Mouse (Mus musculus): ENCODE data around the gene Prpsap1. TPM values are rescaled to one million over a fixed set of nuclear protein-coding genes. Genes with fewer than 3 reads are reported as not detected.

Prpsap1 gene
- 89.5 and 97.7 TPM in 2 replicates for polyA plus RNA-seq (2015; fragmentation: Nextera tagmentation; extraction: Ambion mirVana)

- Histone ChIP-seq H3K36me3 (ENCODE audit: insufficient read depth, low read length) (no peaks in the 10 kb centered on the region), H3K27ac (ENCODE audit: low read length) (peak within 1 kb of the TSS; percentile 72), H3K4me1 (ENCODE audit: insufficient read depth, low read depth, low read length) (peaks cover 2% of the 10 kb centered on the region; the same call in 1 of the 2 replicates), H3K4me3 (ENCODE audit: low read depth, low read length) (no peak within 1 kb of the TSS), H3K9ac (replicated peaks; ENCODE audit: low read depth) (no peak within 1 kb of the TSS), H3K9me3 (ENCODE audit: low read length) (no peaks in the 10 kb centered on the region), H3K27me3 (replicated peaks; ENCODE audit: insufficient read depth, low read length) (no peaks in the 10 kb centered on the region), H3K4me2 (replicated peaks; ENCODE audit: low read depth, low read length) (no peak within 1 kb of the TSS)
- DNase-seq (ENCODE audit: low spot score) (peak; percentile 91), ATAC-seq (peak; percentile 25)
- TF ChIP-seq EP300 (IDR thresholded peaks at IDR 0.05) (no peak), CTCF (IDR thresholded peaks at IDR 0.05) (peak; percentile 85)
- WGBS: 28% methylated on average over 4 of the region's 4 CpGs
These were observed at the start of gene Prpsap1 for GRCm38 (mm10) chr11:116493795-116494252. Gene Prpsap1 (minus strand): TSS chr11:116494202.

GRCm38 (mm10) chr11:116543110-116543509 is 49.1 kb upstream of the Prpsap1 start:
- Histone ChIP-seq H3K4me2 (replicated peaks; ENCODE audit: low read depth, low read length) (no peak overlapping the region), H3K4me3 (ENCODE audit: low read depth, low read length) (no peak overlapping the region), H3K27ac (ENCODE audit: low read length) (no peak overlapping the region), H3K36me3 (ENCODE audit: insufficient read depth, low read length) (peaks cover 59% of the 10 kb centered on the region), H3K4me1 (ENCODE audit: insufficient read depth, low read depth, low read length) (no peaks in the 10 kb centered on the region), H3K9ac (replicated peaks; ENCODE audit: low read depth) (no peak overlapping the region), H3K27me3 (replicated peaks; ENCODE audit: insufficient read depth, low read length) (no peaks in the 10 kb centered on the region), H3K9me3 (ENCODE audit: low read length) (no peaks in the 10 kb centered on the region)
- TF ChIP-seq EP300 (IDR thresholded peaks at IDR 0.05) (no peak), CTCF (IDR thresholded peaks at IDR 0.05) (peak; percentile 90)
- peak; percentile 27; the same call in 1 of the 2 replicates for ATAC-seq
- WGBS: 84% methylated on average over 4 of the region's 4 CpGs
- peak; percentile 48 for DNase-seq (ENCODE audit: low spot score)

- TF ChIP-seq EP300 (IDR thresholded peaks at IDR 0.05): no peak
- TF ChIP-seq CTCF (IDR thresholded peaks at IDR 0.05): no peak
- 92% methylated on average over 11 of the region's 11 CpGs for WGBS
- H3K27ac ChIP-seq (ENCODE audit: low read length): no peak overlapping the region
- no peaks in the 10 kb centered on the region for H3K27me3 ChIP-seq (replicated peaks; ENCODE audit: insufficient read depth, low read length)
- H3K9ac ChIP-seq (replicated peaks; ENCODE audit: low read depth): no peak overlapping the region
- no peak overlapping the region for H3K4me2 ChIP-seq (replicated peaks; ENCODE audit: low read depth, low read length)
- ATAC-seq: no peak
- no peaks in the 10 kb centered on the region for H3K4me1 ChIP-seq (ENCODE audit: insufficient read depth, low read depth, low read length)
- no peak for DNase-seq (ENCODE audit: low spot score)
- H3K36me3 ChIP-seq (ENCODE audit: insufficient read depth, low read length): peaks cover 59% of the 10 kb centered on the region
- no peaks in the 10 kb centered on the region for H3K9me3 ChIP-seq (ENCODE audit: low read length)
- H3K4me3 ChIP-seq (ENCODE audit: low read depth, low read length): no peak overlapping the region
These were observed 47.2 kb upstream of the Prpsap1 start for GRCm38 (mm10) chr11:116541183-116541582.

- peaks cover 40% of the 10 kb centered on the region for H3K36me3 ChIP-seq (ENCODE audit: insufficient read depth, low read length)
- H3K4me1 ChIP-seq (ENCODE audit: insufficient read depth, low read depth, low read length): no peaks in the 10 kb centered on the region
These were observed 44.2 kb upstream of the Prpsap1 start for GRCm38 (mm10) chr11:116538142-116538735.

GRCm38 (mm10) chr11:116537388-116537787 is 43.4 kb upstream of the Prpsap1 start:
- WGBS: 65% methylated on average over 5 of the region's 5 CpGs
- DNase-seq (ENCODE audit: low spot score): no peak
- Histone ChIP-seq H3K4me1 (ENCODE audit: insufficient read depth, low read depth, low read length) (no peaks in the 10 kb centered on the region; the same call in 1 of the 2 replicates), H3K36me3 (ENCODE audit: insufficient read depth, low read length) (peaks cover 35% of the 10 kb centered on the region), H3K9me3 (ENCODE audit: low read length) (no peaks in the 10 kb centered on the region), H3K4me2 (replicated peaks; ENCODE audit: low read depth, low read length) (no peak overlapping the region), H3K9ac (replicated peaks; ENCODE audit: low read depth) (no peak overlapping the region), H3K4me3 (ENCODE audit: low read depth, low read length) (no peak overlapping the region), H3K27me3 (replicated peaks; ENCODE audit: insufficient read depth, low read length) (no peaks in the 10 kb centered on the region), H3K27ac (ENCODE audit: low read length) (no peak overlapping the region)
- TF ChIP-seq CTCF (IDR thresholded peaks at IDR 0.05) (no peak), EP300 (IDR thresholded peaks at IDR 0.05) (no peak)
- ATAC-seq: no peak

More at GRCm38 (mm10) chr11:116538142-116538735, 44.2 kb upstream of the Prpsap1 start:
- Histone ChIP-seq H3K4me2 (replicated peaks; ENCODE audit: low read depth, low read length) (no peak overlapping the region), H3K4me3 (ENCODE audit: low read depth, low read length) (no peak overlapping the region), H3K27ac (ENCODE audit: low read length) (no peak overlapping the region), H3K9me3 (ENCODE audit: low read length) (no peaks in the 10 kb centered on the region), H3K27me3 (replicated peaks; ENCODE audit: insufficient read depth, low read length) (no peaks in the 10 kb centered on the region), H3K9ac (replicated peaks; ENCODE audit: low read depth) (no peak overlapping the region)
- no peak for TF ChIP-seq CTCF (IDR thresholded peaks at IDR 0.05)
- TF ChIP-seq EP300 (IDR thresholded peaks at IDR 0.05): no peak
- 88% methylated on average over 12 of the region's 12 CpGs for WGBS
- ATAC-seq: no peak
- DNase-seq (ENCODE audit: low spot score): no peak

- no peak overlapping the region for H3K9ac ChIP-seq (replicated peaks; ENCODE audit: low read depth)
- ATAC-seq (no peak), DNase-seq (ENCODE audit: low spot score) (no peak)
- no peaks in the 10 kb centered on the region; the same call in 1 of the 2 replicates for H3K4me1 ChIP-seq (ENCODE audit: insufficient read depth, low read depth, low read length)
- no peak overlapping the region for H3K27ac ChIP-seq (ENCODE audit: low read length)
- H3K36me3 ChIP-seq (ENCODE audit: insufficient read depth, low read length): peaks cover 35% of the 10 kb centered on the region
- TF ChIP-seq CTCF (IDR thresholded peaks at IDR 0.05): no peak
- TF ChIP-seq EP300 (IDR thresholded peaks at IDR 0.05): no peak
- no peaks in the 10 kb centered on the region for H3K9me3 ChIP-seq (ENCODE audit: low read length)
- no peak overlapping the region for H3K4me2 ChIP-seq (replicated peaks; ENCODE audit: low read depth, low read length)
- no peaks in the 10 kb centered on the region for H3K27me3 ChIP-seq (replicated peaks; ENCODE audit: insufficient read depth, low read length)
- WGBS: 85% methylated on average over 7 of the region's 7 CpGs
- no peak overlapping the region for H3K4me3 ChIP-seq (ENCODE audit: low read depth, low read length)
These were observed 42.7 kb upstream of the Prpsap1 start for GRCm38 (mm10) chr11:116536685-116537084.

Data from lung, postnatal 0 days (tissue).